Mouse (Mus musculus): ENCODE results near the gene Pef1. TPM values are rescaled to one million over a fixed set of nuclear protein-coding genes. Genes with fewer than 3 reads are reported as not detected.

Gene Pef1
- 56.3 and 63.0 TPM in 2 replicates for polyA plus RNA-seq (2015; fragmentation: Nextera tagmentation; extraction: Ambion mirVana)

DNA sequence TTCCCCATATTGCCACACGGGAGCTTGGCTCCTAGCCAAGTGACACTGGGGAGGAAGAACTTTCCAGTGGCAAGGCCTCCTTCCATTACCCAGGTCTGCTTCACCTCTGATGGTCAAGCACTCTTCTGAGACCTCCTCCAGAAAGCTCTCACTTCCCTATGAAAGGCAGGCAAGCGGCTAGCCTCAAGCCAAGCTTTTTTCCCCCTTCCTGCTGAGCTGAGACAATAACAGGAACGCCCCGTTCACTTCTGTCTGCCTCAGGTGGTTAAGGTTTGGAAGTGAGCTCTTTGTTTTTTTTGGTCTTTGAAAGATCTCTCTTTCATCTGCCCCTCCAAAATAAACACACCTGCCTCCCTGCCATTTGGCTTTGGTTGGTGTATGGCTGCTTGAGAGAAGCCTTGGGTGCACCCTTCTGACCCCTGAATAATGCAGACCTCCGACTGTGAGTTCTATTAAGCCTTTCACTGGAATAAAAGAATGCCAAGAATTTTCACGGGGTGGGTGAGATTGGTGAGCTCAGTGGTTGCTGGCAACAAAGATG lies at the start of gene Pef1:
TSS of gene Pef1 (plus strand) at position 448 of the 541 bp plus-strand sequence.

DNA sequence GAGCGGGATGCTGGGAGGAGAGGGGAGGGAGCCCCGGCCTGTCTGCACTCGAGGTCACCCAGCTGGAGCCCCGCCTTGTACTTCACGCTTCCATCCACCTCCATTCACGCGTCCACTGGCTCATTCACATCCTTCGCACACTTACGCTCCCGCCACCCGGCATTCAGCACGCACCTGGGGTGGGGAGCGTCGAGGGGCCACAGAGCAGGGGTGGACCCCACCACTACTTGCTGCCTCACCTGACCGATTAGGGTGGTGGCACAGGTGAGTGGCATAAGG lies 36.8 kb downstream of the Pef1 start, which contains the start of gene Hcrtr1:
TSS of gene Hcrtr1 (minus strand) at position 146 of the 279 bp plus-strand sequence.

DNA sequence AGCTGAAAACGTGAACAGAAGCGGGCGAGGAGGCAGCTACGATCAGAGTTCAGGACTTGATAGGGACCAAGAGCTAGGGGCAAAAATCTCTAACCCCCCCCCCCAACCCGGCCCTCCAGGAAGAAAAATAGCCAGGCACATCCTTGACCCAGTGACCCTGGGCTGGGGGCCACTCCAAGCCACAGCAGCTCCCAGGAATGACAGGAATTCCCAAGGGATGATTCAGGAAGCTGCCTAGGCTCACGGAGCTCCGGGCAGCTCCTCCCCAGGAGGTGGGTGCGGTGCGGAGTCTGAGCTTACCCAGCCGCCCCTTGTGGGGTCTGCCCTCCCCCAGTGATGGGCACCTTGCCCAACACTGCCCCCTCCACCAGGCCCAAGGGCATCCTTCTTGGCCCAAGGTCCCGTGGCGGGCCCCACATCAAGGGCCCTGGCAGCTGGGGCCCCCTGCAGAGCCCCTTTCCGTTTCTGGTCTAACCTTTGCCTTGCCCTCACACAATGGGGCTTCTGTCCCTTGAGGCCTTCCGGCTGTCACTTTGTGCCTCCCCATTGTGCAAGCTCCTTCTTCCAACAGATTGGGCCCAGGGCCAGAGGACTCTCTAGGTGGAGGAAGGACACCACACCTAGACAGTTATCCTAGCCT lies 72.8 kb downstream of the Pef1 start, which contains the start of gene Tinagl1:
TSS of gene Tinagl1 (minus strand) at position 51 of the 640 bp plus-strand sequence.

Other genes starting within 250 kb of the Pef1 start
- gene Spocd1, start 173.3 kb upstream of the Pef1 start, polyA plus RNA-seq (2015; fragmentation: Nextera tagmentation; extraction: Ambion mirVana): 0.04 and 0.05 TPM in 2 replicates
- 0.79 and 0.88 TPM in 2 replicates for gene Adgrb2, start 117.7 kb upstream of the Pef1 start, polyA plus RNA-seq (2015; fragmentation: Nextera tagmentation; extraction: Ambion mirVana)
- 94.4 and 102 TPM in 2 replicates for gene Col16a1, start 54.7 kb upstream of the Pef1 start, polyA plus RNA-seq (2015; fragmentation: Nextera tagmentation; extraction: Ambion mirVana)
- 2.3 TPM in 2 replicates for gene Hcrtr1, start 36.8 kb downstream of the Pef1 start, polyA plus RNA-seq (2015; fragmentation: Nextera tagmentation; extraction: Ambion mirVana)
- 962 and 1,015 TPM in 2 replicates for gene Tinagl1, start 72.6 kb downstream of the Pef1 start, polyA plus RNA-seq (2015; fragmentation: Nextera tagmentation; extraction: Ambion mirVana)
- gene Gm853, start 119.8 kb downstream of the Pef1 start, polyA plus RNA-seq (2015; fragmentation: Nextera tagmentation; extraction: Ambion mirVana): not detected in 2 replicates
- gene Serinc2, start 176.6 kb downstream of the Pef1 start, polyA plus RNA-seq (2015; fragmentation: Nextera tagmentation; extraction: Ambion mirVana): 43.7 and 50.2 TPM in 2 replicates
- 24.4 and 26.8 TPM in 2 replicates for gene Fabp3, start 206.0 kb downstream of the Pef1 start, polyA plus RNA-seq (2015; fragmentation: Nextera tagmentation; extraction: Ambion mirVana)
- gene Gm10570, start 206.1 kb downstream of the Pef1 start, polyA plus RNA-seq (2015; fragmentation: Nextera tagmentation; extraction: Ambion mirVana): 0.64 and 0.70 TPM in 2 replicates

All from urinary bladder, postnatal 0 days (tissue).